Mouse (Mus musculus): Measurements from ENCODE around the gene Gm20388. TPM values are rescaled to one million over a fixed set of nuclear protein-coding genes. Genes with fewer than 3 reads are reported as not detected.

The Gm20388 gene
- polyA plus RNA-seq, 1 experiment from 2014 or later = not detected

GRCm38 (mm10) chr8:121123113-121123512, 1212.5 kb downstream of the Gm20388 start:
- H3K9me3 ChIP-seq (ENCODE audit: control insufficient read depth, low read length) = peaks cover 3% of the 10 kb centered on the region
- peaks cover 99% of the 10 kb centered on the region for H3K27me3 ChIP-seq (ENCODE audit: control insufficient read depth, insufficient read depth, low read length)
- DNase-seq (ENCODE audit: low spot score, missing footprints) (peak; percentile 90), ATAC-seq (ENCODE audit: low FRiP score) (no peak)
- no peak overlapping the region for H3K27ac ChIP-seq (ENCODE audit: low read depth, low read length)
- 36% methylated on average over 2 of the region's 2 CpGs for WGBS
- H3K4me2 ChIP-seq = no peak overlapping the region
- peaks cover 4% of the 10 kb centered on the region for H3K4me1 ChIP-seq (ENCODE audit: control insufficient read depth, insufficient read depth, low read length)
- no peak overlapping the region for H3K4me3 ChIP-seq (ENCODE audit: low read depth, low read length)
- H3K36me3 ChIP-seq (ENCODE audit: control insufficient read depth, insufficient read depth, low read length) = no peaks in the 10 kb centered on the region
- H3K9ac ChIP-seq (ENCODE audit: low read length) = no peak overlapping the region

GRCm38 (mm10) chr8:121124547-121125239, 1214.1 kb downstream of the Gm20388 start:
- ATAC-seq (ENCODE audit: low FRiP score) = peak; percentile 23; the same call in 1 of the 2 replicates
- Histone ChIP-seq H3K36me3 (ENCODE audit: control insufficient read depth, insufficient read depth, low read length) (no peaks in the 10 kb centered on the region), H3K4me1 (ENCODE audit: control insufficient read depth, insufficient read depth, low read length) (peaks cover 10% of the 10 kb centered on the region), H3K27ac (ENCODE audit: low read depth, low read length) (no peak overlapping the region), H3K9me3 (ENCODE audit: control insufficient read depth, low read length) (peaks cover 3% of the 10 kb centered on the region), H3K27me3 (ENCODE audit: control insufficient read depth, insufficient read depth, low read length) (peaks cover 99% of the 10 kb centered on the region), H3K4me3 (ENCODE audit: low read depth, low read length) (no peak overlapping the region), H3K4me2 (no peak overlapping the region), H3K9ac (ENCODE audit: low read length) (no peak overlapping the region)
- peak; percentile 90 for DNase-seq (ENCODE audit: low spot score, missing footprints)
- WGBS = 4% methylated on average over 17 of the region's 17 CpGs

- no peak overlapping the region for H3K9ac ChIP-seq (ENCODE audit: low read length)
- H3K4me1 ChIP-seq (ENCODE audit: control insufficient read depth, insufficient read depth, low read length) = peaks cover 10% of the 10 kb centered on the region
- peaks cover 3% of the 10 kb centered on the region for H3K9me3 ChIP-seq (ENCODE audit: control insufficient read depth, low read length)
- H3K36me3 ChIP-seq (ENCODE audit: control insufficient read depth, insufficient read depth, low read length) = no peaks in the 10 kb centered on the region
- H3K4me2 ChIP-seq = peak overlapping the region; percentile 43
- WGBS = under 1% methylated on average over 35 of the region's 36 CpGs
- DNase-seq (ENCODE audit: low spot score, missing footprints) (peak; percentile 96), ATAC-seq (ENCODE audit: low FRiP score) (peak; percentile 58)
- peaks cover 99% of the 10 kb centered on the region for H3K27me3 ChIP-seq (ENCODE audit: control insufficient read depth, insufficient read depth, low read length)
- H3K27ac ChIP-seq (ENCODE audit: low read depth, low read length) = no peak overlapping the region
- peak overlapping the region; percentile 18 for H3K4me3 ChIP-seq (ENCODE audit: low read depth, low read length)
These were observed 1214.8 kb downstream of the Gm20388 start for GRCm38 (mm10) chr8:121125311-121125876.

GRCm38 (mm10) chr8:121126191-121126590, 1215.5 kb downstream of the Gm20388 start:
- H3K9ac ChIP-seq (ENCODE audit: low read length) = no peak overlapping the region
- DNase-seq (ENCODE audit: low spot score, missing footprints) (peak; percentile 90), ATAC-seq (ENCODE audit: low FRiP score) (no peak)
- peaks cover 99% of the 10 kb centered on the region for H3K27me3 ChIP-seq (ENCODE audit: control insufficient read depth, insufficient read depth, low read length)
- peaks cover 3% of the 10 kb centered on the region for H3K9me3 ChIP-seq (ENCODE audit: control insufficient read depth, low read length)
- H3K27ac ChIP-seq (ENCODE audit: low read depth, low read length) = no peak overlapping the region
- H3K4me3 ChIP-seq (ENCODE audit: low read depth, low read length) = no peak overlapping the region
- H3K36me3 ChIP-seq (ENCODE audit: control insufficient read depth, insufficient read depth, low read length) = no peaks in the 10 kb centered on the region
- no peak overlapping the region; the same call in 1 of the 2 replicates for H3K4me2 ChIP-seq
- WGBS = 4% methylated on average over 6 of the region's 6 CpGs
- H3K4me1 ChIP-seq (ENCODE audit: control insufficient read depth, insufficient read depth, low read length) = peaks cover 10% of the 10 kb centered on the region

- Histone ChIP-seq H3K4me3 (ENCODE audit: low read depth, low read length) (no peak overlapping the region), H3K36me3 (ENCODE audit: control insufficient read depth, insufficient read depth, low read length) (no peaks in the 10 kb centered on the region), H3K9me3 (ENCODE audit: control insufficient read depth, low read length) (peaks cover 3% of the 10 kb centered on the region), H3K4me1 (ENCODE audit: control insufficient read depth, insufficient read depth, low read length) (peaks cover 10% of the 10 kb centered on the region), H3K9ac (ENCODE audit: low read length) (no peak overlapping the region), H3K4me2 (no peak overlapping the region), H3K27ac (ENCODE audit: low read depth, low read length) (no peak overlapping the region), H3K27me3 (ENCODE audit: control insufficient read depth, insufficient read depth, low read length) (peaks cover 94% of the 10 kb centered on the region)
- WGBS = 4% methylated on average over 6 of the region's 6 CpGs
- ATAC-seq (ENCODE audit: low FRiP score) = no peak
- DNase-seq (ENCODE audit: low spot score, missing footprints) = no peak
These were observed 1216.1 kb downstream of the Gm20388 start for GRCm38 (mm10) chr8:121126694-121127093.

- no peak for ATAC-seq (ENCODE audit: low FRiP score)
- 2% methylated on average over 11 of the region's 11 CpGs for WGBS
- no peak overlapping the region for H3K9ac ChIP-seq (ENCODE audit: low read length)
These were observed 1216.7 kb downstream of the Gm20388 start for GRCm38 (mm10) chr8:121127291-121127701.

GRCm38 (mm10) chr8:121127756-121128375, 1217.2 kb downstream of the Gm20388 start, which contains the start of gene Foxl1:
TSS of gene Foxl1 (plus strand) at chr8:121127940.
- Histone ChIP-seq H3K4me2 (0 out of 2 replicates have a peak within 1 kb of the TSS, but pooled peaks have one; percentile 7), H3K9ac (ENCODE audit: low read length) (no peak within 1 kb of the TSS), H3K4me1 (ENCODE audit: control insufficient read depth, insufficient read depth, low read length) (peaks cover 10% of the 10 kb centered on the region), H3K27me3 (ENCODE audit: control insufficient read depth, insufficient read depth, low read length) (peaks cover 88% of the 10 kb centered on the region), H3K9me3 (ENCODE audit: control insufficient read depth, low read length) (peaks cover 3% of the 10 kb centered on the region), H3K27ac (ENCODE audit: low read depth, low read length) (no peak within 1 kb of the TSS), H3K4me3 (ENCODE audit: low read depth, low read length) (peak within 1 kb of the TSS; percentile 11; the same call in 1 of the 2 replicates), H3K36me3 (ENCODE audit: control insufficient read depth, insufficient read depth, low read length) (no peaks in the 10 kb centered on the region)
- WGBS = under 1% methylated on average over 43 of the region's 43 CpGs
- peak; percentile 93 for DNase-seq (ENCODE audit: low spot score, missing footprints)
- ATAC-seq (ENCODE audit: low FRiP score) = no peak

More at GRCm38 (mm10) chr8:121127291-121127701, 1216.7 kb downstream of the Gm20388 start:
- Histone ChIP-seq H3K4me1 (ENCODE audit: control insufficient read depth, insufficient read depth, low read length) (peaks cover 10% of the 10 kb centered on the region), H3K9me3 (ENCODE audit: control insufficient read depth, low read length) (peaks cover 3% of the 10 kb centered on the region), H3K4me2 (no peak overlapping the region), H3K4me3 (ENCODE audit: low read depth, low read length) (no peak overlapping the region), H3K27me3 (ENCODE audit: control insufficient read depth, insufficient read depth, low read length) (peaks cover 93% of the 10 kb centered on the region), H3K36me3 (ENCODE audit: control insufficient read depth, insufficient read depth, low read length) (no peaks in the 10 kb centered on the region), H3K27ac (ENCODE audit: low read depth, low read length) (no peak overlapping the region)
- peak; percentile 93 for DNase-seq (ENCODE audit: low spot score, missing footprints)

- Histone ChIP-seq H3K27me3 (ENCODE audit: control insufficient read depth, insufficient read depth, low read length) (peaks cover 82% of the 10 kb centered on the region), H3K4me1 (ENCODE audit: control insufficient read depth, insufficient read depth, low read length) (peaks cover 10% of the 10 kb centered on the region), H3K4me3 (ENCODE audit: low read depth, low read length) (peak overlapping the region; percentile 11; the same call in 1 of the 2 replicates), H3K9ac (ENCODE audit: low read length) (no peak overlapping the region), H3K36me3 (ENCODE audit: control insufficient read depth, insufficient read depth, low read length) (no peaks in the 10 kb centered on the region), H3K4me2 (0 out of 2 replicates have a peak overlapping the region, but pooled peaks have one; percentile 7), H3K27ac (ENCODE audit: low read depth, low read length) (no peak overlapping the region), H3K9me3 (ENCODE audit: control insufficient read depth, low read length) (peaks cover 3% of the 10 kb centered on the region)
- ATAC-seq (ENCODE audit: low FRiP score) (no peak), DNase-seq (ENCODE audit: low spot score, missing footprints) (peak; percentile 94)
- WGBS = 1% methylated on average over 55 of the region's 55 CpGs
These were observed 1218.1 kb downstream of the Gm20388 start for GRCm38 (mm10) chr8:121128531-121129264.

Measured in midbrain, embryonic 11.5 days (tissue).